In the genomic region with DNA sequence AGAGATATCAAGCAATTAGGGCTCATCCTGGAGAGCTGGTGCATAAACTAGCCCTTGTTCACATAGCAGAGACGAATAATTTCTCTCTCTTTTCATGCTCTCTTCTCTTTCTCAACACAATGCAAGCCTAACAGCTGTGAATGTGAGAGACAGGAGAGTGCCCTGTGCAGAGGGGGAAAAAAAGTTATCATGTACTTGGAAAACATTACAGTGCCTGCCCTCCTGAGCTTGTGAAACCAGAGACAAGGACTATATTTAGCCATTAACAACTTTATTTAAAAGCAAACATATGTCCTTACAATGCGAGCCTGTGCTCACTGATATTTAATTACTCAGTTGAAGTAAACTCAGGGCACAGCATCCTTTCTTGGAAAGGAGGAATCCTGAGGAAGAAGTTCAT, we compare ENCODE assay signal across 26 mouse cellular contexts.
DNase-seq lines count a peak whose midpoint lies in the region; ATAC-seq and TF ChIP-seq lines count a peak whose summit lies in the region.
"Had no signal": no experiment of that assay in that cellular context is flagged by ENCODE, and none has a peak within 500 bp of the region (broad histone marks: within the 10 kb centered on the region; RNA-seq: fewer than 3 reads in every experiment).

No protein-coding gene starts in this region.

- TF ChIP-seq EP300 in heart, postnatal 0 days (IDR thresholded peaks at IDR 0.05; ENCODE audit: low read depth) = no peak
- no peak for TF ChIP-seq EP300 in heart, adult 2 months (IDR thresholded peaks at IDR 0.05; ENCODE audit: insufficient read depth, low read depth, low read length)

- TF ChIP-seq POLR2A in heart, adult 2 months (IDR thresholded peaks at IDR 0.05; ENCODE audit: insufficient read depth, low read depth, low read length) = no peak
- TF ChIP-seq POLR2A in limb, embryonic 14.5 days (IDR thresholded peaks at IDR 0.05; ENCODE audit: borderline replicate concordance, extremely low read depth, insufficient read depth, insufficient read length) = no peak

- 46% methylated on average over 2 of the region's 2 CpGs for WGBS in embryonic facial prominence, embryonic 11.5 days
- WGBS in embryonic facial prominence, embryonic 10.5 days = 46% methylated on average over 2 of the region's 2 CpGs
- WGBS in heart, postnatal 0 days = 18% methylated on average over 2 of the region's 2 CpGs
- 38% methylated on average over 2 of the region's 2 CpGs for WGBS in heart, adult 2 months
- 27% methylated on average over 2 of the region's 2 CpGs for WGBS in limb, embryonic 14.5 days

- no peaks in the 10 kb centered on the region for H3K27me3 ChIP-seq in embryonic facial prominence, embryonic 11.5 days (ENCODE audit: control insufficient read depth, insufficient read depth, low read length)
- no peaks in the 10 kb centered on the region for H3K27me3 ChIP-seq in embryonic facial prominence, embryonic 10.5 days (replicated peaks; ENCODE audit: low read depth, poor library complexity, severe bottlenecking)
- no peaks in the 10 kb centered on the region for H3K27me3 ChIP-seq in heart, postnatal 0 days (ENCODE audit: control insufficient read depth, insufficient read depth, low read length)
- no peaks in the 10 kb centered on the region for H3K27me3 ChIP-seq in heart, adult 2 months (ENCODE audit: control insufficient read depth, insufficient read depth, low read length)
- H3K27me3 ChIP-seq in limb, embryonic 14.5 days (ENCODE audit: control insufficient read depth, insufficient read depth, low read length) = no peaks in the 10 kb centered on the region
- H3K27me3 ChIP-seq: embryonic facial prominence, embryonic 12.5 days; forebrain, embryonic 12.5 days; forebrain, embryonic 15.5 days; hindbrain, embryonic 13.5 days; intestine, embryonic 15.5 days had no signal

- no peaks in the 10 kb centered on the region for H3K79me2 ChIP-seq in heart, adult 2 months (replicated peaks; ENCODE audit: control insufficient read depth, insufficient read depth, low read length)

- intact Hi-C loops in heart, adult 2 months (cut with DNase I) = no loop called here

- peak; percentile 9 for DNase-seq in embryonic facial prominence, embryonic 11.5 days (ENCODE audit: low spot score)
- DNase-seq in embryonic facial prominence, embryonic 10.5 days (ENCODE audit: low spot score) = no peak
- no peak for DNase-seq in heart, postnatal 0 days (ENCODE audit: low spot score)
- DNase-seq in heart, adult 2 months = no peak
- peak; percentile 28 for DNase-seq in limb, embryonic 14.5 days (ENCODE audit: low spot score)
- no peak for DNase-seq in thymus, postnatal 36 days
- DNase-seq: adrenal gland, adult 8-10 months; adrenal gland, postnatal 25 days; cerebellum, adult 11-12 months; cerebellum, adult 8-10 months; cerebellum, postnatal 10 days; cerebellum, postnatal 36 days; embryo, embryonic 11 days; gastrocnemius, postnatal 25 days; heart, adult 18-20 months; heart, postnatal 36 days had no signal

- no peak overlapping the region for H3K9ac ChIP-seq in embryonic facial prominence, embryonic 11.5 days (replicated peaks; ENCODE audit: low read length)
- no peak overlapping the region for H3K9ac ChIP-seq in heart, postnatal 0 days (replicated peaks; ENCODE audit: low read depth, low read length)
- no peak overlapping the region for H3K9ac ChIP-seq in heart, adult 2 months (ENCODE audit: low read depth, low read length)
- H3K9ac ChIP-seq in limb, embryonic 14.5 days (ENCODE audit: low read depth, low read length, severe bottlenecking) = no peak overlapping the region
- H3K9ac ChIP-seq: embryonic facial prominence, embryonic 12.5 days; forebrain, embryonic 12.5 days; forebrain, embryonic 15.5 days; hindbrain, embryonic 13.5 days; intestine, embryonic 15.5 days had no signal

- H3K4me2 ChIP-seq in embryonic facial prominence, embryonic 11.5 days (ENCODE audit: low read depth, low read length) = no peak overlapping the region
- H3K4me2 ChIP-seq in heart, postnatal 0 days (ENCODE audit: low read depth, low read length) = no peak overlapping the region
- no peak overlapping the region for H3K4me2 ChIP-seq in limb, embryonic 14.5 days (replicated peaks; ENCODE audit: low read depth, low read length, severe bottlenecking)
- H3K4me2 ChIP-seq: embryonic facial prominence, embryonic 12.5 days; forebrain, embryonic 12.5 days; forebrain, embryonic 15.5 days; hindbrain, embryonic 13.5 days; intestine, embryonic 15.5 days had no signal

- H3K4me1 ChIP-seq in embryonic facial prominence, embryonic 11.5 days (ENCODE audit: control insufficient read depth, insufficient read depth, low read length) = no peaks in the 10 kb centered on the region
- H3K4me1 ChIP-seq in embryonic facial prominence, embryonic 10.5 days = peaks cover 13% of the 10 kb centered on the region
- no peaks in the 10 kb centered on the region for H3K4me1 ChIP-seq in heart, postnatal 0 days (ENCODE audit: control insufficient read depth, insufficient read depth)
- H3K4me1 ChIP-seq in heart, adult 2 months (ENCODE audit: control insufficient read depth, insufficient read depth, low read length) = no peaks in the 10 kb centered on the region; the same call in 1 of the 2 replicates
- no peaks in the 10 kb centered on the region for H3K4me1 ChIP-seq in limb, embryonic 14.5 days (ENCODE audit: control insufficient read depth, insufficient read depth, low read length)
- H3K4me1 ChIP-seq: forebrain, embryonic 12.5 days; forebrain, embryonic 15.5 days; heart, embryonic 10.5 days; hindbrain, embryonic 10.5 days; hindbrain, embryonic 13.5 days; intestine, embryonic 15.5 days had no signal

- no peaks in the 10 kb centered on the region for H3K36me3 ChIP-seq in embryonic facial prominence, embryonic 11.5 days (replicated peaks; ENCODE audit: control insufficient read depth, insufficient read depth, low read depth, low read length)
- no peaks in the 10 kb centered on the region for H3K36me3 ChIP-seq in embryonic facial prominence, embryonic 10.5 days (replicated peaks)
- H3K36me3 ChIP-seq in heart, postnatal 0 days (replicated peaks; ENCODE audit: control insufficient read depth, insufficient read depth, low read length) = no peaks in the 10 kb centered on the region
- H3K36me3 ChIP-seq in heart, adult 2 months (ENCODE audit: control insufficient read depth, insufficient read depth, low read length) = no peaks in the 10 kb centered on the region
- H3K36me3 ChIP-seq in limb, embryonic 14.5 days (ENCODE audit: control insufficient read depth, insufficient read depth, low read length) = no peaks in the 10 kb centered on the region
- H3K36me3 ChIP-seq: embryonic facial prominence, embryonic 12.5 days; forebrain, embryonic 12.5 days; forebrain, embryonic 15.5 days; heart, embryonic 10.5 days; hindbrain, embryonic 10.5 days; hindbrain, embryonic 13.5 days; intestine, embryonic 15.5 days had no signal

- H3K4me3 ChIP-seq in embryonic facial prominence, embryonic 11.5 days (ENCODE audit: low read depth, low read length) = no peak overlapping the region
- no peak overlapping the region for H3K4me3 ChIP-seq in embryonic facial prominence, embryonic 10.5 days
- no peak overlapping the region for H3K4me3 ChIP-seq in heart, postnatal 0 days (ENCODE audit: low read depth, low read length)
- H3K4me3 ChIP-seq in heart, adult 2 months = no peak overlapping the region
- H3K4me3 ChIP-seq in limb, embryonic 14.5 days (replicated peaks; ENCODE audit: low read length) = no peak overlapping the region
- H3K4me3 ChIP-seq: embryonic facial prominence, embryonic 12.5 days; erythroblast, embryonic 14.5 days; forebrain, embryonic 12.5 days; forebrain, embryonic 15.5 days; heart, embryonic 10.5 days; hindbrain, embryonic 10.5 days; hindbrain, embryonic 13.5 days; intestine, embryonic 15.5 days had no signal

- no peak overlapping the region for H3K27ac ChIP-seq in embryonic facial prominence, embryonic 11.5 days (replicated peaks; ENCODE audit: low read depth, low read length)
- H3K27ac ChIP-seq in embryonic facial prominence, embryonic 10.5 days (replicated peaks) = no peak overlapping the region
- H3K27ac ChIP-seq in heart, postnatal 0 days (ENCODE audit: low read depth) = no peak overlapping the region
- no peak overlapping the region for H3K27ac ChIP-seq in heart, adult 2 months
- no peak overlapping the region for H3K27ac ChIP-seq in limb, embryonic 14.5 days (replicated peaks; ENCODE audit: low read depth, low read length)
- H3K27ac ChIP-seq: embryonic facial prominence, embryonic 12.5 days; forebrain, embryonic 12.5 days; forebrain, embryonic 15.5 days; heart, embryonic 10.5 days; hindbrain, embryonic 10.5 days; hindbrain, embryonic 13.5 days; intestine, embryonic 15.5 days had no signal

- TF ChIP-seq CTCF in heart, postnatal 0 days (IDR thresholded peaks at IDR 0.05; ENCODE audit: low read depth) = no peak
- no peak for TF ChIP-seq CTCF in heart, adult 2 months (IDR thresholded peaks at IDR 0.05)

- ATAC-seq in embryonic facial prominence, embryonic 11.5 days (replicated peaks; ENCODE audit: insufficient number of reproducible peaks, low FRiP score, low TSS enrichment, low read depth) = no peak
- 0 out of 2 replicates have a peak, but pooled peaks have one; percentile 33 for ATAC-seq in heart, postnatal 0 days (ENCODE audit: insufficient read depth, low read depth)
- ATAC-seq in limb, embryonic 14.5 days (ENCODE audit: low FRiP score, low read depth) = peak; percentile 72
- ATAC-seq: activated CD4-positive, CD25-positive, alpha-beta regulatory T cell, adult 4 months; forebrain, embryonic 15.5 days; hindbrain, embryonic 16.5 days; intestine, embryonic 15.5 days had no signal

- no peaks in the 10 kb centered on the region for H3K9me3 ChIP-seq in embryonic facial prominence, embryonic 11.5 days (replicated peaks; ENCODE audit: control insufficient read depth, low read length)
- no peaks in the 10 kb centered on the region for H3K9me3 ChIP-seq in embryonic facial prominence, embryonic 10.5 days
- no peaks in the 10 kb centered on the region for H3K9me3 ChIP-seq in heart, postnatal 0 days (replicated peaks; ENCODE audit: control insufficient read depth, low read length)
- no peaks in the 10 kb centered on the region for H3K9me3 ChIP-seq in limb, embryonic 14.5 days (ENCODE audit: control insufficient read depth, low read length)
- H3K9me3 ChIP-seq: embryonic facial prominence, embryonic 12.5 days; forebrain, embryonic 12.5 days; forebrain, embryonic 15.5 days; heart, embryonic 10.5 days; hindbrain, embryonic 10.5 days; hindbrain, embryonic 13.5 days; intestine, embryonic 15.5 days had no signal

Comparison
In these comparisons a context has a peak if more than half of its experiments do, and no peak if none do; other contexts are left out.
1. DNase-seq: peak in embryonic facial prominence, embryonic 11.5 days (single experiment) and limb, embryonic 14.5 days (single experiment); none in embryonic facial prominence, embryonic 10.5 days (single experiment), heart, postnatal 0 days (single experiment), heart, adult 2 months (0 of 2) and thymus, postnatal 36 days (0 of 2).